Mouse (Mus musculus): ENCODE measurements around the gene Aff3.

GRCm38 (mm10) chr1:38390235-38390885, 274.4 kb downstream of the Aff3 start:
- no peak for TF ChIP-seq CTCF (conservative IDR thresholded peaks at IDR 0.05; ENCODE audit: insufficient read depth, insufficient read length, low read depth, low read length)
- no peak for TF ChIP-seq POLR2A (IDR thresholded peaks at IDR 0.05; ENCODE audit: low read depth, low read length)
